Mouse (Mus musculus) liver, embryonic 14.5 days (tissue): ENCODE measurements at regions not wholly inside any gene's neighbourhood (a gene's known extent, or its start where the extent isn't known, plus 50 kb on each side); places are given as distances from the start of the nearest gene placed in this dataset.

ENCODE experiments used
- ATAC-seq: fragments of 200-750 bp; cut with Nextera tagmentation; 2 replicates; pipeline ENCODE4 v1.8.0; 2017; ENCODE audit warnings: moderate number of reproducible peaks, mild to moderate bottlenecking, moderate library complexity; ENCODE audit not compliant: insufficient read depth
- DNase-seq, 3 experiments: peaks; one replicate each; pipeline ENCODE4 v3.0.0-alpha.2; 2012 to 2013; ENCODE audit warnings: low read depth in 3 of 3, low spot score in 3 of 3
- H3K27ac ChIP-seq: fragments of 300-500 bp; sonication (generic); 2 replicates; pipeline ENCODE4 v1.5.1; 2014; ENCODE audit warnings: moderate library complexity, mild to moderate bottlenecking, control low read depth, inconsistent platforms
- H3K27me3 ChIP-seq: fragments of 300-500 bp; sonication (generic); 2 replicates; pipeline ENCODE4 v1.6.1; 2014; ENCODE audit warnings: mild to moderate bottlenecking, low read length, moderate library complexity; ENCODE audit not compliant: control insufficient read depth, insufficient read depth
- H3K36me3 ChIP-seq: fragments of 300-500 bp; sonication (generic); replicated peaks from 2 replicates; pipeline ENCODE4 v1.6.1; 2014; ENCODE audit warnings: low read depth; ENCODE audit not compliant: control insufficient read depth, insufficient read depth
- H3K4me1 ChIP-seq, 2 experiments: fragments of 200-500 bp in 1 of 2; fragments of 300-500 bp in 1 of 2; sonication (generic) in 1 of 2; replicated peaks; 2 replicates each; pipeline ENCODE4 v1.6.1; 2012 to 2014; ENCODE audit warnings: antibody characterized with exemption in 1 of 2, inconsistent platforms in 1 of 2, low read length in 1 of 2; ENCODE audit not compliant: control insufficient read depth in 2 of 2, insufficient read depth in 2 of 2
- H3K4me2 ChIP-seq: fragments of 300-500 bp; sonication (generic); 2 replicates; pipeline ENCODE4 v1.6.1; 2014; ENCODE audit warnings: low read depth, mild to moderate bottlenecking, control low read depth, moderate library complexity
- H3K4me3 ChIP-seq, 2 experiments: fragments of 200-500 bp in 1 of 2; fragments of 300-500 bp in 1 of 2; sonication (generic) in 1 of 2; 2 replicates each; pipeline ENCODE4 v1.5.1; 2012 to 2014; ENCODE audit warnings: low read depth in 2 of 2, low read length in 2 of 2, mild to moderate bottlenecking in 2 of 2, control low read depth in 1 of 2, inconsistent platforms in 1 of 2, moderate library complexity in 1 of 2; ENCODE audit not compliant: insufficient read depth in 1 of 2
- H3K9ac ChIP-seq: fragments of 300-500 bp; sonication (generic); replicated peaks from 2 replicates; pipeline ENCODE4 v1.6.1; 2014; ENCODE audit warnings: mild to moderate bottlenecking, control low read depth, moderate library complexity
- H3K9me3 ChIP-seq: fragments of 300-500 bp; sonication (generic); 2 replicates; pipeline ENCODE4 v1.6.1; 2016; ENCODE audit warnings: low read length, mixed read lengths; ENCODE audit not compliant: control insufficient read depth
- CTCF ChIP-seq: IDR thresholded peaks from 2 replicates; pipeline ENCODE4 v1.5.1; 2016; ENCODE audit warnings: antibody characterized with exemption, low read depth, control low read depth
- EP300 ChIP-seq: IDR thresholded peaks from 2 replicates; pipeline ENCODE4 v1.6.1; 2016; ENCODE audit warnings: antibody characterized with exemption, low read depth
- WGBS: fragments of 180-500 bp; shearing (Covaris S2); extraction: QIAGEN DNeasy Blood & Tissue Kit; methylation state at CpG from one replicate; pipeline ENCODE4 v1.1.7; 2014; ENCODE audit not compliant: insufficient replicate concordance; 5-methylcytosine and 5-hydroxymethylcytosine counted together

- no peak overlapping the region for H3K4me2 ChIP-seq
- H3K4me1 ChIP-seq: no peaks in the 10 kb centered on the region
- TF ChIP-seq CTCF: no peak
- no peak for TF ChIP-seq EP300
- ATAC-seq (no peak), DNase-seq (no peak)
- no peaks in the 10 kb centered on the region for H3K36me3 ChIP-seq
- no peaks in the 10 kb centered on the region for H3K9me3 ChIP-seq
- H3K4me3 ChIP-seq: no peak overlapping the region
- no peaks in the 10 kb centered on the region for H3K27me3 ChIP-seq
- 70% methylated on average over 4 of the region's 4 CpGs for WGBS
- no peak overlapping the region for H3K9ac ChIP-seq
- no peak overlapping the region for H3K27ac ChIP-seq
Measured at GRCm38 (mm10) chr4:149827784-149828183, 53.7 kb upstream of the Slc25a33 start.
